Mouse (Mus musculus): ENCODE results near the gene Piwil4. TPM values are rescaled to one million over a fixed set of nuclear protein-coding genes. Genes with fewer than 3 reads are reported as not detected.

Piwil4 gene
- not detected for total RNA-seq (2023)

GRCm38 (mm10) chr9:14740151-14740924 lies at the start of gene Piwil4:
Gene Piwil4 (minus strand): TSS chr9:14740733.

GRCm38 (mm10) chr9:14784039-14785002 lies 43.8 kb upstream of the Piwil4 start, which contains the start of the genes Mre11a and Ankrd49:
Gene Mre11a (plus strand): TSS chr9:14784654.
Gene Ankrd49 (minus strand): TSS chr9:14784856.

GRCm38 (mm10) chr9:14770803-14771471 lies 30.4 kb upstream of the Piwil4 start, which contains the start of gene 1700012B09Rik:
Gene 1700012B09Rik (minus strand): TSS chr9:14771030.

GRCm38 (mm10) chr9:14752001-14752522 lies 11.5 kb upstream of the Piwil4 start, which contains the start of gene Fut4:
Gene Fut4 (minus strand): TSS chr9:14752393.

Other genes starting within 250 kb of the Piwil4 start
- 0.89 TPM for gene Kdm4d, start 240.3 kb downstream of the Piwil4 start, total RNA-seq (2023)
- 104 TPM for gene Cwc15, start 240.1 kb downstream of the Piwil4 start, total RNA-seq (2023)
- 0.44 TPM for gene Amotl1, start 95.7 kb downstream of the Piwil4 start, total RNA-seq (2023)
- gene Fut4, start 11.7 kb upstream of the Piwil4 start, total RNA-seq (2023): 0.18 TPM
- not detected for gene 1700012B09Rik, start 30.3 kb upstream of the Piwil4 start, total RNA-seq (2023)
- 41.5 TPM for gene Mre11a, start 43.9 kb upstream of the Piwil4 start, total RNA-seq (2023)
- gene Ankrd49, start 44.1 kb upstream of the Piwil4 start, total RNA-seq (2023): 24.3 TPM
- gene Gpr83, start 119.5 kb upstream of the Piwil4 start, total RNA-seq (2023): 3.7 TPM
- 33.7 TPM for gene Izumo1r, start 163.2 kb upstream of the Piwil4 start, total RNA-seq (2023)